Mouse (Mus musculus): Measurements from ENCODE around the gene Angptl6. TPM values are rescaled to one million over a fixed set of nuclear protein-coding genes. Genes with fewer than 3 reads are reported as not detected.
"Not testable (repeated sequence)": the region's sequence is repeated elsewhere in the genome, so short reads cannot be mapped to it uniquely, and the experiment has no call there.

Angptl6 gene
- polyA plus RNA-seq, 1 experiment from 2014 or later = 9.7 TPM

DNA sequence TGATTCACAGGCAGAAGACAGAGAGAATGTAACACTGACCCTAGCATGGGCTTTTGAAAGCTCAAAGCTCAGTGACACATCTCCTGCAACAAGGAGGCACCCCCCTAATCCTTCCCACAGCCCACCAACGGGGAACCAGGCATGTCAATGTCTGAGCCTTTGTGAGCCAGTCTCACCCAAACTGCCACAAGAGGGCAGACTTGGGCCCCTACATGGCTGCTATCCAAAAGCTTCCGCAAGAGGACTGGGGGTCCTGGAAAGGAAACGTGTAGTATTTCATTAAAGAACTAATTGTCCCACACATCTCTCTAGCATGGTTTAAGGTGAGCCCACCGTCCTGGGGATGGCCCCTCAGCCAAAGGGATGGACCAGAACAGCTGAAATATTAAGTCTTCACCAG is 17.7 kb downstream of the Angptl6 start:
- H3K27me3 ChIP-seq = peaks cover 13% of the 10 kb centered on the region
- H3K36me3 ChIP-seq = no peaks in the 10 kb centered on the region
- no peaks in the 10 kb centered on the region for H3K4me1 ChIP-seq (replicated peaks)
- H3K27ac ChIP-seq (replicated peaks) = no peak overlapping the region
- H3K4me2 ChIP-seq = no peak overlapping the region
- no peaks in the 10 kb centered on the region for H3K9me3 ChIP-seq
- H3K4me3 ChIP-seq = no peak overlapping the region
- H3K9ac ChIP-seq = no peak overlapping the region
- no peak for ATAC-seq (ENCODE audit: low read depth)
- 9% methylated on average over 4 of the region's 4 CpGs for WGBS

DNA sequence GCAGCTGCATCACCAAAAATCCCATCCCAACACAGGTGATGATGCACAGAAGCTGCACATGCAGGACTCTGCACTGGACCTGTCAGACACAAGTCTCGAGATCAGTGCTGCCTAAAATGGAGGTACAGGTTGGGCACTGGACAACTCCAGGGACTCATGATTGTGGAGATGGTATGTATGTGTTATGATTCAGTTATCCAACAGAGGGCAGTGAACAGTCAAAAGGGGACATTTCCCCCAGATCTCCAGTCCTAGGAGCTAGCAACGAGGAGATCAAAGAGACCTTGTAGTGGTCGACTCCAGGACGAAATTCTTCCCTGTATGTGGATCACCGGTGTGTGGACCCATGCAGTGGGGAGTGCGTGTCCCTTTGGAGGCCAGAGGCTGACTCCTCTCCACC is 19.6 kb downstream of the Angptl6 start:
- no peaks in the 10 kb centered on the region for H3K36me3 ChIP-seq
- no peak overlapping the region for H3K4me3 ChIP-seq
- H3K4me1 ChIP-seq (replicated peaks) = no peaks in the 10 kb centered on the region
- H3K27ac ChIP-seq (replicated peaks) = no peak overlapping the region
- no peaks in the 10 kb centered on the region for H3K9me3 ChIP-seq
- no peak overlapping the region for H3K4me2 ChIP-seq
- WGBS = 53% methylated on average over 6 of the region's 6 CpGs
- H3K27me3 ChIP-seq = peaks cover 8% of the 10 kb centered on the region
- no peak overlapping the region for H3K9ac ChIP-seq
- ATAC-seq (ENCODE audit: low read depth) = no peak

DNA sequence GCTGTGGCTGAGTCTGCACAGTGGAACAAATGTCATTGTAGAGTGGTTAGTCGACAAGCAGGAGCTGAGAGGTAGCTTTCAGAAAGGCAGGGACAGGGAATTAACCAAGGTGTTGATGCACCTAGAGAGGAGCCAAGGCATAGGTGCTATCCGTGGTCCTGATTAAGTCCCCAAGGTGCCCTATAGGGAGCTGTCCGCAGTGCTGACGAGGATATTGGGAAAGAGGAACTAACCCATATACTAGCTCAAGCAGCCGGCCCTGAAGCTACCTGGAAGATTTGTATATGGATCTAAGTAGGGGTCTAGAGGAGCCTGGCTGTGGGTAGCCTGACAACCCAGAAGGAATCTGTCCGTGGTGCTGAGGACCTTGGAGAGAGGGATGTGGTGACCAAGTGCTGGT is 22.4 kb downstream of the Angptl6 start:
- peaks cover 8% of the 10 kb centered on the region for H3K27me3 ChIP-seq
- no peak for ATAC-seq (ENCODE audit: low read depth)

DNA sequence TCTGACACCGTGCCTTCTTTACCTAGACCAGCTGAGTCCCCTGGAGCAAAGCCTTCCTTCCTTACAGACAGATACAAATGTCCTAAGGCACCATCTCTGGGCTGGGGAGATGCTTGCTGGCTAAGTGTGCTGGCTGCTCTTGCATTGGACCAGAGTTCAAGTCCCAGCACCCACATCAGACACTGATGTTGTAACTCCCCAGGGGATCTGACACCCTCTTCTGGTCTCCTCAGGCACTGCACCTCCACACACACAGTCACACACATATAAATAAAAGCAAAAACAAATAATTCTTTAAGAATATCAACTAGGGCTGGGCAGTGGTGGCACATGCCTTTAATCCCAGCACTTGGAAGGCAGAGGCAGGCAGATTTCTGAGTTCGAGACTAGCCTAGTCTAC is 29.3 kb downstream of the Angptl6 start:
- H3K9me3 ChIP-seq = no peaks in the 10 kb centered on the region
- H3K27ac ChIP-seq (replicated peaks) = no peak overlapping the region
- no peak overlapping the region for H3K9ac ChIP-seq
- H3K36me3 ChIP-seq = no peaks in the 10 kb centered on the region
- H3K4me2 ChIP-seq = no peak overlapping the region
- ATAC-seq (ENCODE audit: low read depth) = no peak
- no peak overlapping the region for H3K4me3 ChIP-seq
- no peaks in the 10 kb centered on the region for H3K4me1 ChIP-seq (replicated peaks)
- H3K27me3 ChIP-seq = no peaks in the 10 kb centered on the region; the same call in 1 of the 2 replicates
- WGBS = 85% methylated on average over 2 of the region's 2 CpGs

More for the DNA sequence above, 22.4 kb downstream of the Angptl6 start:
- no peak overlapping the region for H3K27ac ChIP-seq (replicated peaks)
- 15% methylated on average over 6 of the region's 6 CpGs for WGBS
- H3K4me3 ChIP-seq = no peak overlapping the region
- H3K9me3 ChIP-seq = no peaks in the 10 kb centered on the region
- H3K4me2 ChIP-seq = no peak overlapping the region
- no peaks in the 10 kb centered on the region for H3K36me3 ChIP-seq
- H3K4me1 ChIP-seq (replicated peaks) = no peaks in the 10 kb centered on the region
- H3K9ac ChIP-seq = no peak overlapping the region

DNA sequence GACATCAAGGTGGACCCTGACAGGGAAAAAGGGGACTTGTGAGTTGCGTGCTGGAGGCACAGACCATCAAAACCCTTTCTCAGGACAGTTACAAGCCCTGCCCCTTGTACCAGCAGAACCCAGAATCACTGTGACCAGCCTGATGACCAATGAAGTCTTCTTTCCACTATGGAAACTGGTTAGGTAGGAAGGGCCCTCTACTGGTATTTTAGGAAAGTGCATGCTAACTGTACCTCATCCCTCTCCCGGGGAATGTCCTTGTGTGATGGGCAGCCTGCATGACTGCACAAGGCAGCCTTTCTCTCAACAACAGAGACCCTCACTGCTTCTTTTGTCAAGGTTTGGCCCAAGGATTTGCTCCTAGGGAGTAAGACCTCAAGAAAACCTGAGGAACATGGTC is 36.9 kb downstream of the Angptl6 start:
- Histone ChIP-seq H3K27me3 (no peaks in the 10 kb centered on the region), H3K9me3 (no peaks in the 10 kb centered on the region), H3K27ac (replicated peaks) (no peak overlapping the region), H3K9ac (no peak overlapping the region), H3K4me3 (no peak overlapping the region), H3K36me3 (no peaks in the 10 kb centered on the region), H3K4me1 (replicated peaks) (no peaks in the 10 kb centered on the region), H3K4me2 (no peak overlapping the region)
- ATAC-seq (ENCODE audit: low read depth) = no peak
- WGBS = 30% methylated on average over 2 of the region's 2 CpGs

DNA sequence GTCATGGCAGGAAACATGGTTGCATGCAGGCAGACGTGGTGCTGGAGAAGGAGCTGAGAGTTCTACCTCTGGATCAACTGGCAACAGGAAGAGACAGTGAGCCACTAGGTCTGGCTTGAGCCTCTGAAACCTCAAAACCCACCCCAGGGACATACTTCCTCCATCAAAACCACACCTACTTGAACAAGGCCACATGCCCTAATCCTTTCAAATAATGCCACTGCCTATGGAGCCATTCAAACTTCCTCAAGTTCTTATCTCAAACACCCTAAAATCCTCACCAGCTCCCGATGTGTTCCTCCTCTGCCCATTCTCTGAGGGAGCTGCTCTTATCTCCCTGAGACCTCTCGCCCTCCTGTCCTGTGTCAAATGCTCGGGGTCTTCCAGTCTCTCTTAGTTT is 37.3 kb downstream of the Angptl6 start:
- Histone ChIP-seq H3K27me3 (no peaks in the 10 kb centered on the region), H3K4me3 (no peak overlapping the region), H3K4me2 (no peak overlapping the region), H3K27ac (replicated peaks) (no peak overlapping the region), H3K36me3 (no peaks in the 10 kb centered on the region), H3K4me1 (replicated peaks) (no peaks in the 10 kb centered on the region), H3K9ac (no peak overlapping the region), H3K9me3 (no peaks in the 10 kb centered on the region)
- ATAC-seq (ENCODE audit: low read depth) = no peak
- 80% methylated on average over 4 of the region's 4 CpGs for WGBS

DNA sequence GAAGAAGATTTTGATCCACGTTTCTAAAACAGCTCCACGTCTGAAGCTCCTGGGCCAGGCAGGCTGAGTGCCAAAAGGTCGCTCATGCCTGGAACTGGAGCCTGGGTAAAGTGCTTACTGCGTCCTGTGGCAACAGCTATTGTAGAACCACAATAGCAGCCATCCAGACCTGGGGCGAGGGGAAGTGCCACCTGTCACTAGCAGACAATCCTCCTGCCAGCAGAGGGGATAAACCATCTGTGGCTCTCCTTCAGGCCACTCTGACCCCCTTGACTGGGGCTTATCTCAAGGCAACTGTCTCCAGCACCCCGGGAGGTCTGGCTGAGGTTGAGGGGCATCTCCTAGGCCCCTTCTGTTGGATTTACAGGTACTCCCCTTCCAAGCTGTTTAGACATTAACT is 40.6 kb downstream of the Angptl6 start:
- Histone ChIP-seq H3K4me1 (replicated peaks) (no peaks in the 10 kb centered on the region), H3K9me3 (no peaks in the 10 kb centered on the region), H3K4me2 (no peak overlapping the region), H3K9ac (no peak overlapping the region), H3K36me3 (no peaks in the 10 kb centered on the region), H3K27ac (replicated peaks) (no peak overlapping the region), H3K27me3 (0 out of 2 replicates have a peak, but pooled peaks cover 2% of the 10 kb centered on the region), H3K4me3 (no peak overlapping the region)
- 56% methylated on average over 6 of the region's 6 CpGs for WGBS
- no peak for ATAC-seq (ENCODE audit: low read depth)

DNA sequence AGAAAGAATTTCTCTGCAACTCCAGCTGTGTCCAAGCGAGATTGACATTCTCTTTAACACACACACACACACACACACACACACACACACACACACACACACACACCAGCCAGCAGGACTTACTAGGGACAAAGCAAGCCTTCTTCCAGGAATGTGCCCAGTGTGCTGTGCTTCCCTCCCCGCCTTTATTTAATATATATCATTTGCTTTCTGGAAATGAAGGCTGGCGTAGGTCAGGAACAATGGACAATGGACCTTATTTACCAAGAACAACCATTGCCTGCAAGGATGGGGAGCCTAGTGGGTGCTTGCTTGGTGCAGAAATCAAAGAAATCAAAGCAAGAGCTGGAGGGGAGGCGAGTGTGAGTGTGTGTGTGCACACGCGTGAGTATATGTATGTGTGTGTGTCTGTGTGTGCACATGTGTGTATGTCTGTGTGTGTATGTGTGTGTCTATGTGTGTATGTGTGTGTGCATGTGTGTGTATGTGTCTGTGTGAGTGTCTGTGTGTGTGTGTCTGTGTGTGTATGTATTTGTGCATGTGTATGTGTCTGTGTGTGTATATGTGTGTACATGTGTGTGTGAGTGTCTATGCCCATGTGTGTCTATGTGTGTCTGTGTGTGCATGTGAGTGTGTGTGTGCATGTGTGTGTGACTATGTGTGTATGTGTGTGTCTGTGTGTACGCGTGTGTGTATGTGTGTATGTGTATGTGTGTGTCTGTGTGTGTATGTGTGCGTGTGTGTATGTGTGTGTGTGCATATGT is 42.2 kb downstream of the Angptl6 start:
- 80% methylated on average over 9 of the region's 9 CpGs for WGBS
- H3K27me3 ChIP-seq = 0 out of 2 replicates have a peak, but pooled peaks cover 8% of the 10 kb centered on the region
- no peak overlapping the region for H3K4me3 ChIP-seq
- H3K4me2 ChIP-seq = no peak overlapping the region
- no peaks in the 10 kb centered on the region for H3K9me3 ChIP-seq
- no peaks in the 10 kb centered on the region for H3K36me3 ChIP-seq
- H3K4me1 ChIP-seq (replicated peaks) = no peaks in the 10 kb centered on the region
- H3K27ac ChIP-seq (replicated peaks) = no peak overlapping the region
- H3K9ac ChIP-seq = no peak overlapping the region
- no peak for ATAC-seq (ENCODE audit: low read depth)

DNA sequence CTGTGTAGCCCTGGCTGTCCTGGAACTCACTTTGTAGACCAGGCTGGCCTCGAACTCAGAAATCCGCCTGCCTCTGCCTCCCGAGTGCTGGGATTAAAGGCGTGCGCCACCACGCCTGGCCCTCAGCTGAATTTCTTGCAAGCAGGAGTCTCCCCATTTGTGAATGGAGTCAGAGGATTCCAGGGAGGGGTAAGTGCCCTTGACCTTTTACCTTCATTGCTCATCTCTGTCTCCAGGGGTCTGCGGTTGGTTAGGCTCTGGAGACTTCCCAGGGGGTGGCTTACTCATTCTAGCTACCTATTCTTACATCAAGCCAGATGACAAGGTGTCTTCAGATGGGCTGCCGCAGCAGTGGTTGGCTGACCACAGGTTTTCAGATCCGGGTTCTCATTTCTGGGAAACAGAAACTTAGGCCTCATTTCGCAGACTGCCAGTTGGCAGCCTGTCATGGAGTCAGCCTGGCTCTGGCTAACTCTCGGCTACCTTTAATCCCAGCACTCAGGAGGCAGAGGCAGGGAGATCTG is 44.0 kb downstream of the Angptl6 start:
- 83% methylated on average over 11 of the region's 11 CpGs for WGBS
- ATAC-seq (ENCODE audit: low read depth); H3K36me3 ChIP-seq; H3K27me3 ChIP-seq; H3K9me3 ChIP-seq; H3K4me1 ChIP-seq (replicated peaks); H3K4me2 ChIP-seq; H3K4me3 ChIP-seq; H3K9ac ChIP-seq; H3K27ac ChIP-seq (replicated peaks): not testable (repeated sequence)

DNA sequence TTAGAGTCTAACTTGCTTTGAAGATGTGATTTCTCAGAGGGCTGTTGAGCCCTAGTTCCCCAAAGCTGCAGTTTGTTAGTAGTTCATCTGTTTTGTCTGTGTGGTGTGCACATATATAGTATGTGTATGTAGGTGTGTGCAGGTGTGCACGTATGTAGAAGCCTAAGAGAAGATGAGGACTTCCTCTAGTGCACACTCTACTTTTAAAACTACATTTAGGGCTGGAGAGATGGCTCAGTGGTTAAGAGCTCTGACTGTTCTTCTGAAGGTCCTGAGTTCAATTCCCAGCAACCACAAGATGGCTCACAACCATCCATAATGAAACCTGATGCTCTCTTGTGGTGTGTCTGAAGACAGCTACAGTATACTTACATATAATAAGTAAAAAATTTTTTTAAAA is 44.6 kb downstream of the Angptl6 start:
- Histone ChIP-seq H3K4me3 (no peak overlapping the region), H3K4me1 (replicated peaks) (peaks cover 10% of the 10 kb centered on the region), H3K9ac (no peak overlapping the region), H3K36me3 (no peaks in the 10 kb centered on the region), H3K27ac (replicated peaks) (no peak overlapping the region), H3K27me3 (peaks cover 8% of the 10 kb centered on the region; the same call in 1 of the 2 replicates), H3K4me2 (no peak overlapping the region), H3K9me3 (no peaks in the 10 kb centered on the region)
- ATAC-seq (ENCODE audit: low read depth) = no peak
- 70% methylated on average over 1 of the region's 1 CpGs for WGBS

DNA sequence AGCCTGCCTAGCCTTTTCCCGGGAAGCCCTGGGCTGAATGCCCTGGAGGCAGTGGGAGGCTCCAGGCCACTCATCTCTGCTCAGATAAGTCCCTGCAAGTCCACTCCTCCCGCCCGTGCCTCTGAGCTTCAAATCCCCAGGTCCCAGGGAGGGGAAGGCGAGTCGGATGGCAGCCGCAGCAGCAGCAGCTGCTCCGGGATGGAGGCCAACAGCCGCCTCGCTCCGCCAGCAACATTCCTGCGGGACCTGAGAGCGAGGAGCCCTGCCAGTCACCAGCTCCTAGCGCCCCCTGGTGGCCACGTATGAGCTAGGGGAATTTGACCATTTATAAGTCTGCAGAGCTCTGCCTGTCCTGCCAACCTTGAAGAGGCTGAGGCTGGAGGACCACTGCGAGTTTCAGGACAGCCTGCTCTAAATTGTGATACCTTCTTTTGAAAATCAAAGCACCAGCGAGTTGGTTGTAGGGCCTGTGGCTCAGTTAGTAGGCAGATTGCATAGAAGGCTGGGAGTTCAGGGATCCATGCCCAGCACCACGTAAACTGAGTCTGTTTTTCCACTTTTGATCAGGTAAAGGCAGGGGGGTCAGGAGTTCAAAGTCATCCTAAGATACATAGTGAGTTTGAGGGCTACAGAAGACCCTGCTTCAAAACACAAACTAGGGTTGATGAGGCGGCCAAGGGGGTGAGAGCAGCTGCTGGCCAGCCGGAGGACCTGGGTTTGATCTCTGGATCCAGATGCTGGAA is 48.5 kb downstream of the Angptl6 start:
- Histone ChIP-seq H3K4me1 (replicated peaks) (peaks cover 10% of the 10 kb centered on the region), H3K27me3 (peaks cover 8% of the 10 kb centered on the region), H3K9ac (peak overlapping the region; percentile 62), H3K9me3 (no peaks in the 10 kb centered on the region), H3K36me3 (no peaks in the 10 kb centered on the region), H3K4me2 (peak overlapping the region; percentile 43), H3K4me3 (0 out of 2 replicates have a peak overlapping the region, but pooled peaks have one; percentile 10), H3K27ac (replicated peaks) (no peak overlapping the region)
- peak; percentile 92 for ATAC-seq (ENCODE audit: low read depth)
- 15% methylated on average over 19 of the region's 19 CpGs for WGBS

DNA sequence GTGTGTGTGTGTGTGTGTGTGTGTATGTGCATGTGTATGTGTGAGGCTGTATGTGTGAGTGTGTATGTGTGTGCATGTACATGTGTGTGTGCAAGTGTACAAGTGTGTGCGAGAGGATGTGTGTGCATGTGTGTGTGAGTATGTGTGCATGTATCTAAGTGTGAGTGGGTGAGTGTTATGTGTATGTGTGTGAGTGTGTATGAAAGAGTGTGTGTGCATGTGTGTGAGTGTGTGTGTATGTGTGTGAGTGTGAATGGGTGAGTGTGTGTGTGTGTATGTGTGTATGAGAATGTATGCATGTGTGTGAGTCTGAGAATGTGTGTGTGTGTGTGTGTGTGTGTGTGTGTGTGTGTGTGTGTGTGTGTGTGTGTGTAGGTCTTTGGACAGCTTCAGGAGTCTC is 51.4 kb downstream of the Angptl6 start:
- Histone ChIP-seq H3K4me3 (no peak overlapping the region), H3K36me3 (no peaks in the 10 kb centered on the region), H3K27ac (replicated peaks) (no peak overlapping the region), H3K9me3 (no peaks in the 10 kb centered on the region), H3K4me2 (no peak overlapping the region), H3K27me3 (no peaks in the 10 kb centered on the region; the same call in none of the 2 replicates), H3K9ac (no peak overlapping the region), H3K4me1 (replicated peaks) (peaks cover 10% of the 10 kb centered on the region)
- WGBS = 100% methylated on average over 1 of the region's 1 CpGs
- no peak for ATAC-seq (ENCODE audit: low read depth)

Data from neural tube, embryonic 13.5 days (tissue).